Mouse (Mus musculus) embryonic facial prominence, embryonic 12.5 days (tissue): Measurements from ENCODE around the gene Tff1. TPM values are rescaled to one million over a fixed set of nuclear protein-coding genes. Genes with fewer than 3 reads are reported as not detected.

ENCODE experiments used
- ATAC-seq: fragments of 200-750 bp; cut with Nextera tagmentation; 2 replicates; pipeline ENCODE4 v1.8.0; 2017; ENCODE audit not compliant: insufficient number of reproducible peaks, insufficient read depth, low FRiP score, low TSS enrichment
- H3K27ac ChIP-seq: fragments of 300-500 bp; sonication (generic); 2 replicates; pipeline ENCODE4 v1.5.1; 2016; ENCODE audit warnings: mild to moderate bottlenecking
- H3K27me3 ChIP-seq: fragments of 300-500 bp; sonication (generic); 2 replicates; pipeline ENCODE4 v1.6.1; 2016; ENCODE audit warnings: mild to moderate bottlenecking, moderate library complexity
- H3K36me3 ChIP-seq: fragments of 300-500 bp; sonication (generic); 2 replicates; pipeline ENCODE4 v1.6.1; 2016; ENCODE audit warnings: mild to moderate bottlenecking
- H3K4me1 ChIP-seq: fragments of 300-500 bp; sonication (generic); 2 replicates; pipeline ENCODE4 v1.6.1; 2016
- H3K4me2 ChIP-seq: fragments of 300-500 bp; sonication (generic); replicated peaks from 2 replicates; pipeline ENCODE4 v1.6.1; 2016; ENCODE audit warnings: mild to moderate bottlenecking, moderate library complexity
- H3K4me3 ChIP-seq: fragments of 300-500 bp; sonication (generic); 2 replicates; pipeline ENCODE4 v1.5.1; 2016; ENCODE audit warnings: mild to moderate bottlenecking
- H3K9ac ChIP-seq: fragments of 300-500 bp; sonication (generic); 2 replicates; pipeline ENCODE4 v1.6.1; 2016; ENCODE audit warnings: mild to moderate bottlenecking, moderate library complexity
- H3K9me3 ChIP-seq: fragments of 300-500 bp; sonication (generic); 2 replicates; pipeline ENCODE4 v1.6.1; 2016; ENCODE audit warnings: mild to moderate bottlenecking, moderate library complexity
- WGBS: fragments of 180-500 bp; shearing (Covaris S2); methylation state at CpG from one replicate; pipeline ENCODE4 v1.1.7; 2016; 5-methylcytosine and 5-hydroxymethylcytosine counted together
- polyA plus RNA-seq: library from polyadenylated mRNA; unstranded; fragments of >200 nt; fragmentation: Nextera tagmentation; extraction: Ambion mirVana; gene quantifications from 2 replicates; pipeline ENCODE4 v1.2.1, GENCODE M21; 2016

Tff1 gene
- polyA plus RNA-seq, 1 experiment from 2014 or later = not detected

GRCm38 (mm10) chr17:31152512-31152911, 12.6 kb downstream of the Tff1 start:
- Histone ChIP-seq H3K9ac (no peak overlapping the region), H3K4me1 (no peaks in the 10 kb centered on the region), H3K4me3 (no peak overlapping the region), H3K36me3 (no peaks in the 10 kb centered on the region), H3K4me2 (no peak overlapping the region), H3K27me3 (no peaks in the 10 kb centered on the region), H3K27ac (no peak overlapping the region), H3K9me3 (no peaks in the 10 kb centered on the region)
- ATAC-seq = no peak
- WGBS = 53% methylated on average over 5 of the region's 5 CpGs

GRCm38 (mm10) chr17:31145998-31146397, 19.1 kb downstream of the Tff1 start:
- Histone ChIP-seq H3K27me3 (no peaks in the 10 kb centered on the region), H3K27ac (no peak overlapping the region), H3K9ac (no peak overlapping the region), H3K4me2 (no peak overlapping the region), H3K36me3 (no peaks in the 10 kb centered on the region), H3K4me3 (no peak overlapping the region), H3K9me3 (peaks cover 3% of the 10 kb centered on the region; the same call in 1 of the 2 replicates), H3K4me1 (no peaks in the 10 kb centered on the region)
- 84% methylated on average over 9 of the region's 9 CpGs for WGBS
- no peak for ATAC-seq

GRCm38 (mm10) chr17:31144040-31145037, 20.7 kb downstream of the Tff1 start, which contains the start of gene Tff2:
Gene Tff2 (minus strand): TSS chr17:31144282.
- Histone ChIP-seq H3K4me2 (no peak within 1 kb of the TSS), H3K27me3 (no peaks in the 10 kb centered on the region), H3K4me1 (no peaks in the 10 kb centered on the region), H3K9me3 (peaks cover 3% of the 10 kb centered on the region; the same call in 1 of the 2 replicates), H3K9ac (no peak within 1 kb of the TSS), H3K27ac (no peak within 1 kb of the TSS), H3K36me3 (no peaks in the 10 kb centered on the region), H3K4me3 (no peak within 1 kb of the TSS)
- ATAC-seq = no peak
- WGBS = 73% methylated on average over 15 of the region's 15 CpGs

GRCm38 (mm10) chr17:31142116-31142515, 23.0 kb downstream of the Tff1 start:
- H3K9ac ChIP-seq = no peak overlapping the region
- H3K36me3 ChIP-seq = no peaks in the 10 kb centered on the region
- H3K9me3 ChIP-seq = peaks cover 3% of the 10 kb centered on the region; the same call in 1 of the 2 replicates
- no peak overlapping the region for H3K27ac ChIP-seq
- no peak overlapping the region for H3K4me3 ChIP-seq
- 89% methylated on average over 7 of the region's 7 CpGs for WGBS
- no peak overlapping the region for H3K4me2 ChIP-seq
- ATAC-seq = no peak
- H3K4me1 ChIP-seq = no peaks in the 10 kb centered on the region
- H3K27me3 ChIP-seq = no peaks in the 10 kb centered on the region

- 19% methylated on average over 5 of the region's 5 CpGs for WGBS
- Histone ChIP-seq H3K36me3 (no peaks in the 10 kb centered on the region), H3K9me3 (no peaks in the 10 kb centered on the region), H3K4me2 (no peak overlapping the region), H3K9ac (no peak overlapping the region), H3K4me3 (no peak overlapping the region), H3K27me3 (no peaks in the 10 kb centered on the region), H3K4me1 (no peaks in the 10 kb centered on the region), H3K27ac (no peak overlapping the region)
- no peak for ATAC-seq
Observed at GRCm38 (mm10) chr17:31138398-31138797, 26.7 kb downstream of the Tff1 start.

GRCm38 (mm10) chr17:31136821-31137220, 28.3 kb downstream of the Tff1 start:
- Histone ChIP-seq H3K9me3 (no peaks in the 10 kb centered on the region), H3K27me3 (no peaks in the 10 kb centered on the region), H3K4me1 (no peaks in the 10 kb centered on the region), H3K4me2 (no peak overlapping the region), H3K36me3 (no peaks in the 10 kb centered on the region), H3K9ac (no peak overlapping the region), H3K27ac (no peak overlapping the region), H3K4me3 (no peak overlapping the region)
- WGBS = 81% methylated on average over 1 of the region's 1 CpGs
- no peak for ATAC-seq

- ATAC-seq = no peak
- 48% methylated on average over 3 of the region's 3 CpGs for WGBS
Observed at GRCm38 (mm10) chr17:31136291-31136690, 28.8 kb downstream of the Tff1 start.

GRCm38 (mm10) chr17:31134913-31135312, 30.2 kb downstream of the Tff1 start:
- no peak overlapping the region for H3K4me3 ChIP-seq
- no peak overlapping the region for H3K27ac ChIP-seq
- no peaks in the 10 kb centered on the region for H3K36me3 ChIP-seq
- H3K4me2 ChIP-seq = no peak overlapping the region
- 82% methylated on average over 6 of the region's 6 CpGs for WGBS
- H3K9me3 ChIP-seq = no peaks in the 10 kb centered on the region
- H3K4me1 ChIP-seq = no peaks in the 10 kb centered on the region
- ATAC-seq = no peak
- no peaks in the 10 kb centered on the region for H3K27me3 ChIP-seq
- no peak overlapping the region for H3K9ac ChIP-seq

More at GRCm38 (mm10) chr17:31136291-31136690, 28.8 kb downstream of the Tff1 start:
- Histone ChIP-seq H3K36me3 (no peaks in the 10 kb centered on the region), H3K4me1 (no peaks in the 10 kb centered on the region), H3K27ac (no peak overlapping the region), H3K9me3 (no peaks in the 10 kb centered on the region), H3K4me2 (no peak overlapping the region), H3K27me3 (no peaks in the 10 kb centered on the region), H3K4me3 (no peak overlapping the region), H3K9ac (no peak overlapping the region)

- H3K9ac ChIP-seq = no peak overlapping the region
- WGBS = 75% methylated on average over 15 of the region's 15 CpGs
- 0 out of 2 replicates have a peak, but pooled peaks cover 2% of the 10 kb centered on the region for H3K4me1 ChIP-seq
- no peaks in the 10 kb centered on the region for H3K9me3 ChIP-seq
- H3K4me2 ChIP-seq = no peak overlapping the region
- H3K27ac ChIP-seq = no peak overlapping the region
- no peak for ATAC-seq
- no peaks in the 10 kb centered on the region for H3K36me3 ChIP-seq
- no peak overlapping the region for H3K4me3 ChIP-seq
- no peaks in the 10 kb centered on the region for H3K27me3 ChIP-seq
Observed at GRCm38 (mm10) chr17:31133776-31134175, 31.3 kb downstream of the Tff1 start.

- 83% methylated on average over 10 of the region's 10 CpGs for WGBS
Observed at GRCm38 (mm10) chr17:31131269-31131821, 33.7 kb downstream of the Tff1 start.

GRCm38 (mm10) chr17:31129452-31129851, 35.6 kb downstream of the Tff1 start, which contains the start of gene Tff3:
Gene Tff3 (minus strand): TSS chr17:31129646.
- Histone ChIP-seq H3K27ac (no peak within 1 kb of the TSS), H3K4me1 (peaks cover 2% of the 10 kb centered on the region; the same call in 1 of the 2 replicates), H3K4me3 (no peak within 1 kb of the TSS), H3K9me3 (no peaks in the 10 kb centered on the region), H3K4me2 (no peak within 1 kb of the TSS), H3K36me3 (no peaks in the 10 kb centered on the region), H3K27me3 (no peaks in the 10 kb centered on the region), H3K9ac (no peak within 1 kb of the TSS)
- 10% methylated on average over 2 of the region's 2 CpGs for WGBS
- no peak for ATAC-seq

More at GRCm38 (mm10) chr17:31131269-31131821, 33.7 kb downstream of the Tff1 start:
- H3K4me2 ChIP-seq = no peak overlapping the region
- 0 out of 2 replicates have a peak, but pooled peaks cover 2% of the 10 kb centered on the region for H3K4me1 ChIP-seq
- H3K4me3 ChIP-seq = no peak overlapping the region
- no peaks in the 10 kb centered on the region for H3K27me3 ChIP-seq
- no peaks in the 10 kb centered on the region for H3K9me3 ChIP-seq
- no peak overlapping the region for H3K9ac ChIP-seq
- ATAC-seq = no peak
- H3K36me3 ChIP-seq = no peaks in the 10 kb centered on the region
- no peak overlapping the region for H3K27ac ChIP-seq
